Mouse (Mus musculus): ENCODE results near the gene Iffo1. TPM values are rescaled to one million over a fixed set of nuclear protein-coding genes. Genes with fewer than 3 reads are reported as not detected.

Gene Iffo1
- total and polyA plus RNA-seq, 2 experiments from 2014 or later: 18.3 to 28.8 TPM

DNA sequence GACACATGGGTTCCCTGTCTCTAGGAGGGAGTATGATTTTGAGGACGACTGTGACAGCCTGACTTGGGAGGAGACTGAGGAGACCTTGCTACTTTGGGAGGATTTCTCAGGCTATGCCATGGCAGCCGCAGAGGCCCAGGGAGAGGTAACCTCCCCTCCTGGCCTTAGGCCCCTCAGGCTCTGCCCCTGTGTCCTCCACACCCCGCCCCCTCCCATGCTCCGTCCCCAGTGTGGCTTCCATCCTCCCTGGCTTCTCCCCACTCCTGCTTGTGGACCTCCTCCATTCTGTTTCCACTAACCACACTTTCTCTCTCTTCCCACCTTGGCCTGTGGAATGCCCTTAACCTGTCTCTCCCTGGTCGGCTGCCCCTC lies 8.0 kb downstream of the Iffo1 start:
- no peak for DNase-seq
- Histone ChIP-seq H3K27me3 (ENCODE audit: insufficient read depth, low read length) (no peaks in the 10 kb centered on the region), H3K4me3 (ENCODE audit: low read depth, low read length) (no peak overlapping the region), H3K4me2 (ENCODE audit: low read depth) (no peak overlapping the region), H3K27ac (ENCODE audit: low read depth, low read length) (no peak overlapping the region), H3K9me3 (ENCODE audit: low read length) (no peaks in the 10 kb centered on the region), H3K9ac (no peak overlapping the region), H3K4me1 (ENCODE audit: insufficient read depth) (no peaks in the 10 kb centered on the region), H3K36me3 (ENCODE audit: insufficient read depth) (peaks cover 54% of the 10 kb centered on the region)
- ATAC-seq: no peak
- TF ChIP-seq CTCF (IDR thresholded peaks at IDR 0.05; ENCODE audit: low read depth): no peak
- 78% methylated on average over 5 of the region's 5 CpGs for WGBS

DNA sequence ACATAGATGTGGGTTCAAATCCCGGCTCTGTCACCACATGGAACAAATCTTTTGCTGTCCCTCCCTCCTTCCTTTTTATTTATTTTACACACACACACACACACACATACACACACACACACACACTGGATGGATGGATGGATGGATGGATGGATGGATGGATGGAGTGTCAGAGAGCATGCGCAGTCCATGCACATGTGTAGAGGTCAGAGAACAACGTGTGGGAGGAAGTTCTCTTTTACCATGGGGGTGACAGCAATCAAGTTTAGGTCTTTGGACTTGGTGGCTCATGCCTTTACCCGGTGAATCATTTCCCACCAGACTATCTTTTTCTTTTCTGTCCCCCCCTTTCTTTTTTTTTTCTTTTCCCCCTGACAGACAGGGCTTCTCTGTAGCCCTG lies 8.6 kb downstream of the Iffo1 start:
- ATAC-seq: no peak
- WGBS: 96% methylated on average over 4 of the region's 4 CpGs
- TF ChIP-seq CTCF (IDR thresholded peaks at IDR 0.05; ENCODE audit: low read depth): no peak
- Histone ChIP-seq H3K4me1 (ENCODE audit: insufficient read depth) (no peaks in the 10 kb centered on the region), H3K4me3 (ENCODE audit: low read depth, low read length) (no peak overlapping the region), H3K27ac (ENCODE audit: low read depth, low read length) (no peak overlapping the region), H3K27me3 (ENCODE audit: insufficient read depth, low read length) (no peaks in the 10 kb centered on the region), H3K9ac (no peak overlapping the region), H3K9me3 (ENCODE audit: low read length) (no peaks in the 10 kb centered on the region), H3K4me2 (ENCODE audit: low read depth) (no peak overlapping the region), H3K36me3 (ENCODE audit: insufficient read depth) (peaks cover 58% of the 10 kb centered on the region)
- DNase-seq: no peak

DNA sequence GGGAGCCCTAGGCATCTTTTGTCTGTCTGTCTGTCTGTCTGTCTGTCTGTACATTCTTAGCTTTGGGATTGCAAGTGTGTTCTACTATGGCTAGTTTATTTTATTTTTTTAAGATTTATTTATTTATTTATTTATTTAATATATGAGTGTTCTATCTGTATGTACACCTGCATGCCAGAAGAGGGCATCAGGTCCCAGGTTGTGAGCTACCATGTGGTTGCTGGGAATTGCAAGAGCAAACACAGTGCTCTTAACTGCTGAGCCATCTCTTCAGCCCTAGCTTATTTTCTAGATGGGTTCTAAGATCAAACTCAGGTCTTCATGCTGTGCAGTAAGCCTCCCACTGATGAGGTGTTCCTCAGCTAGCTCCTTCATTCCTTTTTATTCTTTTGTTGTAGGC lies 9.5 kb downstream of the Iffo1 start:
- H3K9me3 ChIP-seq (ENCODE audit: low read length): no peaks in the 10 kb centered on the region
- no peaks in the 10 kb centered on the region for H3K4me1 ChIP-seq (ENCODE audit: insufficient read depth)
- peak; percentile 65; the same call in 1 of the 2 replicates for ATAC-seq
- peak; percentile 52 for DNase-seq
- TF ChIP-seq CTCF (IDR thresholded peaks at IDR 0.05; ENCODE audit: low read depth): peak; percentile 54
- H3K36me3 ChIP-seq (ENCODE audit: insufficient read depth): peaks cover 64% of the 10 kb centered on the region
- H3K4me2 ChIP-seq (ENCODE audit: low read depth): no peak overlapping the region
- no peak overlapping the region for H3K4me3 ChIP-seq (ENCODE audit: low read depth, low read length)
- no peaks in the 10 kb centered on the region for H3K27me3 ChIP-seq (ENCODE audit: insufficient read depth, low read length)
- H3K9ac ChIP-seq: no peak overlapping the region
- no peak overlapping the region for H3K27ac ChIP-seq (ENCODE audit: low read depth, low read length)

DNA sequence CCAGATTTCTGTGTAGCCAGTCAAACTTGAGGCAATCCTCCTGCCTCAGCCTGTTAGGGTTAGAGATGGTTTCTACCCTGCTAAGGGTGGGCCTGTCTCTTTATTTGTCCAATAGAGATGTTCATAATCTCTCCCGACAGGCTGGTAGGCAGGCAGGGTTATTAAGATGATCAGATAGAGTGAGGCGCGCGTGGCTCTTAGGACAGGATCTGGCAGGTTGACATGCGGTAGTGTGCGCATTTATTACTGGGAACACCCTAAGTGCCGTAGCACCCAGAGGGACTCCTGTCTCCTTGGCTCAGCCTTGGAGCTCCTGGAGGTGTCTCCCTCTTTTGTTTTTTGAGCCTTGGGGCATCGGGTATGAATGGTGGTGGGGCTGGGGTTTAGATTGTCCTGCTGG lies 10.2 kb downstream of the Iffo1 start:
- H3K27ac ChIP-seq (ENCODE audit: low read depth, low read length): no peak overlapping the region
- DNase-seq (no peak), ATAC-seq (no peak)
- H3K4me2 ChIP-seq (ENCODE audit: low read depth): no peak overlapping the region
- TF ChIP-seq CTCF (IDR thresholded peaks at IDR 0.05; ENCODE audit: low read depth): no peak
- peaks cover 69% of the 10 kb centered on the region for H3K36me3 ChIP-seq (ENCODE audit: insufficient read depth)
- no peak overlapping the region for H3K9ac ChIP-seq
- H3K27me3 ChIP-seq (ENCODE audit: insufficient read depth, low read length): no peaks in the 10 kb centered on the region
- WGBS: 86% methylated on average over 8 of the region's 8 CpGs
- no peaks in the 10 kb centered on the region for H3K9me3 ChIP-seq (ENCODE audit: low read length)
- no peak overlapping the region for H3K4me3 ChIP-seq (ENCODE audit: low read depth, low read length)
- H3K4me1 ChIP-seq (ENCODE audit: insufficient read depth): no peaks in the 10 kb centered on the region

DNA sequence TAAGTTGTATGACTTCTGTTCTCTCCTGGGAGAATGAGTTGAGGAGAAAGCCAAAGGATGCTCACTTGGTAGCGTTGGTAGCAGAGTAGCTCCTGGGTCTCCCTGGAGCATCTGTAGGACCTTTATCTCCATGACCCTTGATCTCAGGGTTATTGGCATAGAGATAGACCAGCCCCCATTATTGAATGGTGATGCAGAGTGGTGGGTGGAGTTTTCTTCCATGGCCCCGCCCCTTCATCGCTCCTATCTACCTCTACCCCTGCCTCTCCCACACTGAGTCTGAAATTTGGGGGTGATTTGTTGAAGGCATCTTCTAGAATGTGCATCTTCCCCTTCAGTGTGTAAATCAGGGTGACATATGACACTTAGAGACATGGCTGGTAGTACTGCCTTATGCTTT lies 11.4 kb downstream of the Iffo1 start:
- peaks cover 74% of the 10 kb centered on the region for H3K36me3 ChIP-seq (ENCODE audit: insufficient read depth)
- no peak for TF ChIP-seq CTCF (IDR thresholded peaks at IDR 0.05; ENCODE audit: low read depth)
- no peak overlapping the region for H3K27ac ChIP-seq (ENCODE audit: low read depth, low read length)
- no peak overlapping the region for H3K4me3 ChIP-seq (ENCODE audit: low read depth, low read length)
- H3K27me3 ChIP-seq (ENCODE audit: insufficient read depth, low read length): no peaks in the 10 kb centered on the region
- WGBS: 84% methylated on average over 3 of the region's 3 CpGs
- no peaks in the 10 kb centered on the region for H3K4me1 ChIP-seq (ENCODE audit: insufficient read depth)
- DNase-seq (no peak), ATAC-seq (no peak)
- H3K9me3 ChIP-seq (ENCODE audit: low read length): no peaks in the 10 kb centered on the region
- no peak overlapping the region for H3K4me2 ChIP-seq (ENCODE audit: low read depth)
- no peak overlapping the region for H3K9ac ChIP-seq

DNA sequence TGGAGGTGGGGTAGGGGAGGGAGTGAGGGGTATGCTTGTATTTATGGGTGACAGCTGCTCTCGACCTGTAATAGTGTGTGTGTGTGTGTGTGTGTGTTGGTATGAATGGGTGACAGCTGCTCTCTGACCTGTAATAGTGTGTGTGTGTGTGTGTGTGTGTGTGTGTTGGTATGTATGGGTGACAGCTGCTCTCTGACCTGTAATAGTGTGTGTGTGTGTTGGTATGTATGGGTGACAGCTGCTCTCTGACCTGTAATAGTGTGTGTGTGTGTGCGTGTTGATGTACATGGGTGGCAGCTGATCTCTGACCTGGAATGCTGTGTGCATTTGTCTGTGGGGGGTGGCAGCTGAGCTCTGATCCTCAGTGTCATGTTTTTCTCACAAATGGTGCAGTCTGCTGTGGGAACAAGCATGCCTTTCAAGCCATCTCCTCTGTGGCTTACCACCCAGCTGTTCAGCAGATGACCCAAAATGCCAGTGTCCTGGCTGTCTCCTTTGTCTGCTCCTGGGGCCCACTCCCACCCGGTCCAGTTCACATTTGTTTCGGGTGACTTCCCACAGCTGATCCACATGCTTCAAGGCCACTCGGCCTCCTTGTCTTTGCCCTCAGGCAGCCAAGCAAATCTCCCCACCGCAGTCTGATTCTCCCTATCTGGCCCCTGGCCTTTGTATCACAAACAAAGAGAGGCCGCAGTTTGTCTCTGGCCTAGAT lies 12.0 kb downstream of the Iffo1 start:
- ATAC-seq: no peak
- Histone ChIP-seq H3K36me3 (ENCODE audit: insufficient read depth) (peaks cover 72% of the 10 kb centered on the region), H3K4me3 (ENCODE audit: low read depth, low read length) (no peak overlapping the region), H3K9ac (no peak overlapping the region), H3K4me1 (ENCODE audit: insufficient read depth) (no peaks in the 10 kb centered on the region), H3K27me3 (ENCODE audit: insufficient read depth, low read length) (no peaks in the 10 kb centered on the region), H3K9me3 (ENCODE audit: low read length) (no peaks in the 10 kb centered on the region), H3K27ac (ENCODE audit: low read depth, low read length) (no peak overlapping the region), H3K4me2 (ENCODE audit: low read depth) (no peak overlapping the region)
- 36% methylated on average over 7 of the region's 7 CpGs for WGBS
- DNase-seq: no peak
- no peak for TF ChIP-seq CTCF (IDR thresholded peaks at IDR 0.05; ENCODE audit: low read depth)

DNA sequence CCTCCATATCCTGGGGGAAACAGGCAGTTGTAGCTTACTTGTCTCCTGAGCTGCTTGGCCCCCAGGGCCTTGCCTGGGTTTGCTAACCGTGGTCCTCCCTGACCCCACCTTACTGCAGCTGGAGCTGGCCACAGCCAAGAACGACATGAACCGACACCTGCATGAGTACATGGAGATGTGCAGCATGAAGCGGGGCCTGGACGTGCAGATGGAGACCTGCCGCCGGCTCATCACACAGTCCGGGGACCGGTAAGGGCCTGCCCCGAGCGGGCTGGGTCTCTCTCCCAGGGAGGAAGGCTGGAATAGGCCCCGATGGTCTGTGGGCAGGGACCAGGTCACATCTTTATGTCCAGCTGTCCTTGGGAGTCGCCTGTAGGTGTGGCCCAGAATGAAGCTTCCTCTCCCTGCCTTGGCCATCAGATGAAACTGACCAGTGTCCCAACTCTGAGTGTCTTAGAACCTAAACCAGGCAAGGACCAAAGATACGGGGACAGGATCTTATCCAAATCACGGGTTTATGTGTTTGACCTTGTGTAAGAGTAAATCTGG lies 14.0 kb downstream of the Iffo1 start:
- H3K27ac ChIP-seq (ENCODE audit: low read depth, low read length): no peak overlapping the region
- H3K9ac ChIP-seq: no peak overlapping the region
- DNase-seq (no peak), ATAC-seq (no peak)
- TF ChIP-seq CTCF (IDR thresholded peaks at IDR 0.05; ENCODE audit: low read depth): no peak
- peaks cover 54% of the 10 kb centered on the region for H3K36me3 ChIP-seq (ENCODE audit: insufficient read depth)
- no peak overlapping the region for H3K4me2 ChIP-seq (ENCODE audit: low read depth)
- 88% methylated on average over 15 of the region's 15 CpGs for WGBS
- peaks cover 8% of the 10 kb centered on the region for H3K4me1 ChIP-seq (ENCODE audit: insufficient read depth)
- no peaks in the 10 kb centered on the region for H3K9me3 ChIP-seq (ENCODE audit: low read length)
- H3K27me3 ChIP-seq (ENCODE audit: insufficient read depth, low read length): no peaks in the 10 kb centered on the region
- H3K4me3 ChIP-seq (ENCODE audit: low read depth, low read length): no peak overlapping the region
